Mouse (Mus musculus): ENCODE measurements around the gene Tns1. TPM values are rescaled to one million over a fixed set of nuclear protein-coding genes. Genes with fewer than 3 reads are reported as not detected.
A peak's percentile ranks its signal among the peaks of the same experiment; 100 is the strongest.

Gene Tns1
- polyA plus RNA-seq, 1 experiment = 192 TPM

DNA sequence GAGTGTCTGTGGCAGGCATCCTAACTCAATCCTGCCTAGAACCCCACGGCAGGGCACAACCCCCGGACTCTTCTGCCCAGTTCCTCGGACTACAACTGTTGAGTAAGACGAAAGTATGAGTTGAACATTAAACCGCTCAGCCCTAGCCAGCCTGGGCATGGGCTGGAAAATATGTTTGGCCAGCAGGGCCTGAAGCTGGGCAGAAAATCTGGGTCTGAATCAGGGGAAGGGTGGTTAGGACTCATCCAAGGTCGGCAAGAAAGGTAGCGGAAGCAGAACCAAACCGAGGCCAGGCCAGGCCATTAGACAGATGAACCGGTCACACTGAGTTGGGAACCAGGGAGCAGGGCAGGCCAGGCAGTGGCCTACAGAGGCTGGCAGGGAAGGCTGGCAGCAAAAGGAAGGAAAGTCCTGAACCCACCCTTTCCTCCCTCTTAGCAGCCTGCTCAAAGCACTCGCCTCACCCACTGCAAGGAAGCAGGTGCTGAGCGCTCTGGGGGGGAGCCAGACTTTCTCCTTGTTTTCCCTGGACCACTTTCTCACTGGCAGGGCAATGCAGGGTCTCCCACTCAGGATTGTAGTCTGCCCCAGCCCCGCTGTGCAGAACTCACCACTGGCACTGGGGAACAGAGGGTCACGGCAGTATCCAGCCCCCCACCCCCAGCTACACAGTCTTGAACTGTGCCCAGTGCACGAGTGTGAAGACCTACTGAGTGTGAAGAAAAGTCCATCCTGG lies 110.8 kb downstream of the Tns1 start:
- no peak for DNase-seq (ENCODE audit: low spot score)

DNA sequence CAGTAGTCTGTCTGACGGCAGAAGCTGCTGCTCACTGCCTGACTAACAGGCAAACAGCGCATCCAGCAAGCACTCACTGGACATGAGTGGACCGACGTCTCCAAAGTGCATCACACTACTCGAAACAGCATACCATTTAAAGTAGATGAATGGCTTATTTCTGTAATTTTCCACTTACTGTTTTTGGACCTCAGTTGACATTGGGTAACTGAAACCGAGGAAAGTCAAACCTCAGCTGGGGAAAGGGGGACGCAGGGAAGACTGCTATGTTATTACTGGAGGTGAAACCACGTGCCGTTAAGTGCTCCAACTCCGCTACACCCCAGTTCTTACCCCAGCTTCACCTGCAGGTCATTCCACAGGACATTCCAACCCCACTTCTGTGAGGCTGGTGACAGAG lies 111.5 kb downstream of the Tns1 start:
- no peak for DNase-seq (ENCODE audit: low spot score)

DNA sequence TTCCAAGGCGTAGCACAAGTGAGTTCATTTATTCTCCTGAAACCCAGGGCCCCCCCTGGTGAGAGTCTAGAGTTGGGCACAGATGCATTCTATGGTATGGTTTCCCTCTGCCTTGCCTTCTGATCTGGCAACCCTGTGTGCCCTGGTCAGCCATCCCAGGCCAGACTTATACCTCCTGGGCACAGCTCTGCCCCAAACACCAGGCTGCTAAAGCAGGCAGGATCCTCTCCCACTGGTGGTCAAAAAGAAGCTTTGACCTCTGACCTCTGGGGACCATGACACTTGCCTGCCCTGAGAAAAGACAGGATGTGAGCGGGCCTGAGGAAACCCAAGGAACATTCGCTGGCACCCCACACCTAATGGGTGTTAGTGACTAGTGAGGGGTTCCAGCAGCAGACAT lies 114.8 kb downstream of the Tns1 start:
- no peak for DNase-seq (ENCODE audit: low spot score)

DNA sequence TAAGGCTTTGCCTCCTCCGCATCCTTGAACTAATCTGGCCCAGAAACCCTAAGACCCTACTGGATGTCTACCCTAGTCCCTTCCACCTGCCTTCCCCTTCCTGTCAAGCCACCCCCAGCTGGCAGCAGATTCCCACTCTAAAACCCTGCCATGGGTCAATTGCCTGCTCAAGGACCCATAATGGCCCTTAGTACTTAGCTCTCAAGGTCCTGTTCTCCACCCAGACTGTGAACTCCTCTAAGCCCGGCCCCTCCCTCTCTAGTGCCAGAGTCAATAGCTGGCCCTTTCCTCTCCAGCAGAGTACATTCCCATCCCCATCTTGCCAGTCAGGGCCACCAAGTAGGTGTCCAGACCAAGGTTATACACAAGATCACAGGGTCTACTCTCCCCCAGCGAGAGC lies 115.3 kb downstream of the Tns1 start:
- DNase-seq (ENCODE audit: low spot score) = no peak

DNA sequence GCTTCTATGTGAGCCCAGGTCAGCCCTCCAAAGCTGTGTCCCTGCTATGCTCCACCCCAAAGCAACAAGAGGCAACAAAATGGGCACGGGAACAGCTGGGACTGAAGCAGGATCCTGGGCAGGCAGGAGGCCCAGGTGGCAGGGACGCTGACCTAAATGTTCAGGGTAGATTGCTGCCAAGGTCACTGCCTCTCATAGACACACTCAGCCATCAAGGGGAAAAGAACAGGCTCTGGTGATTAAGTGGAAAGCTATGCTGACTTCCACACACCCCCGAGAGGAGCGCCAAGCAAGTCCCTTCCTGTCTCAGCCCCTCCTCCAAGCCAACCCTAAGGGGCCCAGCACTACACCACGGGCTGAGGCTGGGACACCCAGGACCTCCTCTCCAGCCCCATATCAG lies 115.8 kb downstream of the Tns1 start:
- DNase-seq (ENCODE audit: low spot score) = no peak

DNA sequence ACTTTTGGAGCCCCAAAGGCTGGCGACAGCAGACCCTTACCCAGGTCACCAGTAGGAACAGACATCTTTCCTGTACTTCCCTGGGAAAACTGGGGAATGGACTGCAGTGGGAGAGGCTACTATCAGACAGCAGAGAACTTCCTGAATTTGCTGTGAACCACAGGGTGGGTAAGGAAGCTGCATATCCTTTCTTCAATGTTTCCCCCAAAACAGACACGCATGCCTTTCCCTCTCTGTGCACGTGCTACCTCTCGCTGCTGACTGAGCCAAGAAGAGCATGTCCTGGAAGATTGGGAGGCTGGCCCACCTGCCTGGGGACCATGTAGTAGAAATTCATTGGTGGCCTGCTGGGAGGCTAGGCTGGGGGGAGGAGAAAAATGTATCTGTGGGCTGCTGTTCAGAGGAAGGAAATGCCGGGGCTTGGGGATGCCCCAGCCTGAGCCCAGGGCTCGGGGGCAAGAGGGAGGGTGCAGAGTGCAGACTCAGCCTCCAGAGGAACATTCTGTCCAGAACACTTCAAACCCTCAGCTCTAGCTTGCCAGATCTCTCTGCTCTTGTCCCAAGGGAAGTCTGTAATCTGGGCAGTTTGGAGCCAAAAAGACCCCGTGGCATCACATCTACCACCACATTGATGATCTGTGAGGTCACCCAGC lies 116.7 kb downstream of the Tns1 start:
- DNase-seq (ENCODE audit: low spot score) = no peak

DNA sequence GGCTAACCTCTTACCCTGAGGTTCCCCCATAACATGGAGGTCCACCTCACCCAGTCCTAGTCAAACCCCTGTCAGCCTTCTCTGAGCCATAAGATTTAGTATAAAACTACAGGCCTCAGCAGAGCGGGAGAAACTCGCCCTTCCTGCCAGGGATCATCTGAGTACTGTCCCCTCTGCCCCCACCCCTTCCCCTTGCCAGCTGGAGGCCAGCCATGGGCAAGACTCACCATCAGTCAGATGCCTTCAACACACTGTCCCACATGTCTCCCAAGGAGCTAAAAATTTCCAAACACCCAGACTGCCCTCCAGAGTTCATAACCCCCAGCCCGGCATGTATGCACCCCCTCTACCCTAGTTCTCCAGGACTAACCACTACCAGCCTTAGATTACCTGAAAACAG lies 119.2 kb downstream of the Tns1 start:
- DNase-seq (ENCODE audit: low spot score) = no peak

DNA sequence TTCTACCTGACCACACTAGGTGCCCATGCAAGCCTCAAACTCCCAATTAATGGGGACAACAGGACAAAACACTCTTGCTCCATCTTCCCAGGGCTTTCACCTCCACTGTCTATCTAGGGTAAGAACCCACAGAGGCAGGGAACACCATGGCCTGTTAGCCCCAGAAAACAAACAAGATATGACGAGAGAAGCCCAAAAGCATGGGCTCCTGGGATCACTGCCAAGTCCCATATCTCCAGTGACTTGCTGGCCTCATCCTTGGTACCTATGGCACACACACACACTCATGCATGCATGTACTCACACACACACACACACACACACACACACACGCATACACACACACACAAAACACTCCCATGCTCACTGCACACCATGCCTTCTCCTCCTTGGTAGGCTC lies 120.5 kb downstream of the Tns1 start:
- DNase-seq (ENCODE audit: low spot score) = no peak

DNA sequence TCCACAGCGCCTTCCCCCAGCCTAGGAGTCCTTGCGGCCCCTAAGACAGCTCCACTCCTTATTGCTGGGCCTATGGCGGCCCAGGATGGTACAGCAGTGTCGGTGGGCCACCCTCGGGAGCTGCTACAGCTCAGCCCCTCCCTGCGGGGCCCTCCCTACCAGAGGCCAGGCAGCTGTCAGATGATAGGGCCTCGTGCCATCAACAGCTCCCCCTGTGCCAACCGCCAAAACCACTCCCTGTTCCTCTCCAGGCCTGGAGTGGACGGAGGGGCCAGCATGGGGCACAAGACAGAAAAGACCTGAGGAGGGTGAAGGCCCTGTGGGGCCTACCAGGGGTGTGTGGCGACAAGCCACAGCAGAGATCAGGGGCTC lies 122.8 kb downstream of the Tns1 start:
- DNase-seq (ENCODE audit: low spot score) = no peak

DNA sequence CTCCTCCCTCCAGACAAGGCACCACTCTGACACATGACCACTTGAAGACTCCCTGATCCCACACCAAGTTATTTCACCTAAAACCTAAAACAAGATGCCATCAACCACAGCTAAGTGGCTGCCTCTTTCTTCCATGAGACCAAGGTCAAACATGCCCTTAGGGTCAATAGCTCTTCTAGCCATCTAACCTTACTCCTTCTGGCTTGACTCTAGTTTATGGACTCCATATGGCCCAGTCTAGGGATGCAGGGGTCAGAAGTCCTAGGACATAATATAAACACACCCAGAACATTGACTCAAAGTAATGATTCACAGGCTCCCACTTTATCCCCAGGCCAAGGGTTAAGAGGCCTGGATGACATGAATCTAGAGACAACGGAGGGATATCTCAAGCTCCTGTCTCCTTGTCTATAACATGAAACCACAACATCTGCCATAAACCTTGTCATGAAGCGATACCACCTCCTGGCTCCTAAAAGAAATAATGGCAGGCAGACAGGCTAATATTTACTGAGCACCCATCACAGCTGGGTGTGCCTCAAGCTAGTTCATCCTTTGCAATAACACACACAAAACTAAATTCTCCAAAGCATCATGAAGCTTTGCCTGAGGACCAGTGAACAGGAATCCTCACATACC lies 123.3 kb downstream of the Tns1 start:
- DNase-seq (ENCODE audit: low spot score) = no peak

DNA sequence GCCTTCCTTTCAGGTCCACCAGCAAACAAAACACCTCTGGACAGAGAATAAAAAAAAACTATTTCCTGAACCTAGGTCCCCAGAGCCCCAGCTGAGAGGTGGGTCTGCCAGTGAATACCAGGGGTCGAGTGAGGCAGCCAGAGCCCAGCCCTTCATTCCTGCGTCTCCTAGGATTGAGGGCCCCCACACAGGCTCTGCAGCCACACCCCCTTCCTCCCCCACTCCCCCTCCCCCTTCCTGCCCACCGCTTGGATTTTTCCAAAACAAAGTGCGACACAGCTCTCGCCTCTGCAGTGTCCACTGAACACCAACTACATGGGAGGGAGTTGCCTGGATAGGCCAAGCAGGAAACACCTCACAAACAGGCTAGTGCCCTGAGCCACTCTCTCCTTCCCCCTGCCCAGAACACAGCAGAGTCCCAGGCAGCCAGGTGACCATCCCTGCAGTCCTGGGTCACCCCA lies 124.0 kb downstream of the Tns1 start:
- DNase-seq (ENCODE audit: low spot score) = no peak

DNA sequence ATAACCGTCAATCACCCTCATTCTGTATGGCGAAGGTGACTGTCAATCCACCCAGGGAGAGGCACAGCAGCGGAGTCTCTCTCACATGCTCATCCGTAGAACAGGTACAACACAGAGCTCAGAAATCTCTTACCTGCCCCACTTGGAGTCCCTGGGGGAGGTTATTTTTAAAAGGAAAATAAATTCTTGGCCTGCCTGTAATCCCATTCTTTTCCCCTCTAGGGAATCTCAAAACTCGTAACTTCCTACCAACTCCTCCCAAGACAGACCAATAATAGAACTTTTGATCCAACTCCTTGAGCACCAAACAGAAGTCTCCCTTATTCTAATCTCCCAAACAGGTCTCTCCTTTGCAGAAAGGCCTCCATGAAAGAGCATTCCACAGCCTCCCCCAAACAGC lies 124.7 kb downstream of the Tns1 start:
- DNase-seq (ENCODE audit: low spot score) = no peak

DNA sequence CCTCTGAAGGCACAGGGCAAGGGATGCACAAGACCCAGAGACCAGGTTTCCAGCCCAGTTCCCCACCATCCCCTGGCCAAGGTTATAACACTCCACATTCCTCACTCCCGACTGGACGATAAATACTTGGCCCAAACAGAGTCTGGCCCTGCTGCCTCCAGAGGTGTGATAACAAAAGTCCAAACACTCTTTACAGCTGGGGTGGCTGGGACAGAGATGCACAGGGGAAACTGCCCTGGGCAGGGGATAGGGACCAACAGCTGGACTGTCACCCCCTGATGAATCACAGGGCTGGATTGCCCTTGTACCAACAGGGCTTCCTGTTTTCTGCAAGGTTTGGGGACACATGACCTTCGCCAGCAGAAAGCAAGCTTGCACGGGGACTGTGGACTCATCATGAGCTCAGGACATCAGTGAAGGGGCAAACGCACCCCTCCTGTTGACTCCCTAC lies 125.3 kb downstream of the Tns1 start:
- DNase-seq (ENCODE audit: low spot score) = no peak

DNA sequence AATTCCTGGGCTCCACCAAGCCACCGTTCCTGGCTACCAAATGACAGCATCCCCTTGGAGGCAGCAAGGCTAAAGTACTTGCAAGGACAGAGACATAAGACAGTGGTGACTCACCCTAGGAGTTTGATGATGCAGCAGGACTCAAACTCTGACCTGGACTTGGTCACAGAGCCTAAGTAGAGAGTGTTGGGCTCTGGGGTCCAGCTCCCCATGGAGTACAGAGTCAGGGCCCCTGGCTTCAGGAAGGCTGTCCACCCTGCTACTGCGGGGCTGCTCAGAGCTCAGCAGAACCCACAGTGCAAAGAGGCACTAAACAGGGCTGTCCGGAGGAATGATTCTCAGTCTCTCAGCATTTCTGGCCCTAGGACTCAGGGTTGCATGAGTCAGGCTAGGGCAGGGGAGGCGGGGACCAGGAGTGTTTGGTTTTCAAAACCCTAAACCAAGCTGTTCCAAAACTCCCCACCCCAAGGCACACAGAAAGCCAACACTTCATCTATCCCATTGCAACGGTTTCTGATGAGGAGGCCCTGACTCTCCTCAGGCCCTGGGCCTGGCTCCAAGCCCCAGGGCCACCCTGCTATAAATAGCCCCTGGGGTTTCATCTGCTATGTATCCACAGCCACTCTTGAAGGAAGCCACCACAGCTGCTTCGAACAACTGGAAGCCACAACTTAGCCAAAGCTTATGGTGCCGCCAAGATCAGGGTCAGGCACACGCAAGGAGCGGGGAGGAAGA lies 126.0 kb downstream of the Tns1 start:
- peak; percentile 29 for DNase-seq (ENCODE audit: low spot score)

DNA sequence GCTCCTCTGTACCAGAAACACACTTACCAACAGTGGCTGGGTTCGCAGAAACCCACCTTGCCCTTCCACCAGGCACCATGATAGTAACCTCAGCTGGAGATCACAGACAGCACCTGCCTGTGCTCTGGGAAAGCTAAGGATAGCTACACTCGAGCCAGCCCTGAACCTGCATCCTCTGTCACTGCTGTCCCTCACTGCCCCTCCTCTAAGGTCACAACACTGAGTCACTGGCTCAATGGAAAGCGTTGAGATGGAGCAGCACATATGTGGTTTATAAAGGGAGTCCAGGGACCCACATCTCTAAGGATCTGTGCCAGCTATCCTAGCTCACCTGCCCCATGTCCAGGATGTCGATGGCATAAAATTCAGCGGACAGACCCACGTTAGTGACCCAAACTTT lies 126.9 kb downstream of the Tns1 start:
- DNase-seq (ENCODE audit: low spot score) = peak; percentile 22

DNA sequence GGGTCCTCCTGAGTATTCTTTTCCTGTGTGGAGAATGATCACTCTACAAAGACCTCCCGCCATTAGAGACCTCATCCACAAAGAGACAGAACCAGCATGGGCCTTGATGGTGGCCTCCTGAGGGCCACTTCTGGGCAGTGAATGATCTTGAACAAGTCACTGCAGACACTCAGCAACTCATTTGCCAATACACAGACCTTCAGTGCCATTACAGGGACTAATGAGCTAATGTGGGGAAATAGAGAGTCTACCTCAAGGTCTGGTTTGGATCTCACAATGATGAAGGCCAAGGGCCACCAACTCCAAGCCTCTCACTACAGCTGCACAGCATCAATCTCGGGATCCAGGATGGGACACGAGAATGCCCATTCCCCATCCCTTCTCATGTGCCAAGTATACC lies 127.6 kb downstream of the Tns1 start:
- DNase-seq (ENCODE audit: low spot score) = no peak

DNA sequence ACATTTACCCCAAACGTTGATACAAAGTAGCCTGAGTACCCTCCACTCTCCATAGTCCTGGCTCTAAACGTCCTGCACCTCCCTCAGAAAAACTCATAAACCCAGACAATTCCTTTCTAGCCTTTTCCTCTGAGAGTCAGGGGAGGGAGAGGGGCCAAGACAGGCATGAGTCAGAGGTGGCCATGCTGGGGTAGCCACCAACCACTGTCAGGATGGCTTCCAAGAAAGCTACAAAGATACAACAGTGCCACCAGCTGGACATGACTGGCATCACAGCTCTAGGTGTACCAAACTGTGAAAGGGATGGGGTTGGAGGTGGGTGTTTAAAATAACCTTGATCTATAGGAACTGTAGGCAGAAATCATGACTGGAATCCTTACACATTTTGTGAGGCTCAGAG lies 128.0 kb downstream of the Tns1 start:
- no peak for DNase-seq (ENCODE audit: low spot score)

DNA sequence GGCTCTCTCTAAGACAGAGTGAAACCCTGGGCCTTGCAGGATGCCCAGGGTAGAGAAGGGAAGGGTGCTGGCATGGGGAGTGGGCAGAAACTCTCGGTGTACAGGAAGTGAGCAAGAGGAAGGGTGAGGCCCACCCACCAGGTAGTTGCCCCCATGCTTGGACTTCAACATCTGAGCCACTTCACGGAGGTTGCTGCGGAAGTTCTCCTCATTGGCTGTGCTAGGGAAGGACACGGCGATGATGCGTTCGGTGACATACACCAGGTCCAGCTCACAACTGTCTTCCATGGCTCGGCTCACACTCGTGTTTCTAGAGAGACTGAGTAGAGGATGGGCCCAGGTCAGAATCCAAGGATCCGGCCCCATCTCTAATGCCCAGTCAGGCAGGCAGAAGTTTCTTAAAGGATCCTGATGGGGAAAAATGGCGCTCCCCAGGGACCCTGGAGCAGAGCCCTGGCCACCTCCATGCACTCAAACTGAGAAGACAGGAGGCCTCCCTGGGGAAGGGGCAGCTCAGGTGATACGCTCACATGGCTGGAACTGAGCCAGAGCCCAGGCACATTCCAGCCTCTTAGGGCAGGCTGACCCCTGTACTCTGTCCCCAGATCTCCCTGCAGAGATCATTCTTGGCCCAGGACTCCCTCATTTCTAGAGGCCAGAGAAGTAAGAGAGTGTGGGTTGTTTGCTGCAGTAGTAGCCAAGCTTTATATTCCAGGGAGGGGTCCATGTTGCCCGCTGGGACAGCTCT lies 129.0 kb downstream of the Tns1 start:
- DNase-seq (ENCODE audit: low spot score) = no peak

DNA sequence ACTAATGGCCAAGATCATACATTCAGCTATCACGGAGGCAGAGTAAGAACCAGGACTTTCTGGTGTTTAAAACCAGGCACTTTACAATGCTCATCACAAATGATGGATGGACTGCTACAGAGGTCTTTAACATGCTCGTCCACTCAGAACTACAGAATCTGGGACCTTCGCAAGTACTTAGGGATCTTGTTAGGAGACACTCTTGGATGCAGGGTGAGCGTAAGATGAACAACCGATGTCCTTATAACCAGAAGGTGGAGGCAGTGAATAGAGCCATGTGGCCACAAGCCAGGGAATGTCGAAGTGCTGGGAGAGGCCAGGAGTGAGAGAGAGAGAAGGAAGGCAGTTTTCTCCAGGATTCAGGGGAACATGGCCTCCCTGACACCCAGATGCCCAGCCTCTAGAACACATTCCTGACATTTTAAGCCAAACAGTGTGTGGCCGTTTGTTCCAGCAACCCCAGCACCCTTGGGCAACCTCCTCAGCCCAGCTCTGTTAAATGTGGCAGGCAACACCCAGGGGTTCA lies 130.3 kb downstream of the Tns1 start:
- DNase-seq (ENCODE audit: low spot score) = no peak

DNA sequence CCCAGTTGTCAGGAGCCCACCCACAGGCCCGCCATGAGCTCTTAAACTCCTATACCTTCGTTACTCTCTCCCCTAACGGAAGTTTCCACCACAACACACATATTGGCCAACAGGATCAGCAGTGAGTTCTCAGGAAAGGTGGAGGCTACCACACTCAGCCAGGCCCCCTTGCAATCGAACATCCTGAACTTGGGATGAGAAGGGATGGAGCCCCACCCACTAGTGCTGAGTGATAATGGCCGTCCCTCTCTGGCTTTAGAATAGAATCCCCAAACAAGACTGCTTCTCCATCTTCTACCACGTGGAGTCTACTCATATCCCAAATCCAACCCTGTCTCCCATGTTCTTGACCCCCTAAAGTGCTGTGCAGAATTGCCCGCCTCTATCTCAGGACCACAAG lies 131.0 kb downstream of the Tns1 start:
- no peak for DNase-seq (ENCODE audit: low spot score)

DNA sequence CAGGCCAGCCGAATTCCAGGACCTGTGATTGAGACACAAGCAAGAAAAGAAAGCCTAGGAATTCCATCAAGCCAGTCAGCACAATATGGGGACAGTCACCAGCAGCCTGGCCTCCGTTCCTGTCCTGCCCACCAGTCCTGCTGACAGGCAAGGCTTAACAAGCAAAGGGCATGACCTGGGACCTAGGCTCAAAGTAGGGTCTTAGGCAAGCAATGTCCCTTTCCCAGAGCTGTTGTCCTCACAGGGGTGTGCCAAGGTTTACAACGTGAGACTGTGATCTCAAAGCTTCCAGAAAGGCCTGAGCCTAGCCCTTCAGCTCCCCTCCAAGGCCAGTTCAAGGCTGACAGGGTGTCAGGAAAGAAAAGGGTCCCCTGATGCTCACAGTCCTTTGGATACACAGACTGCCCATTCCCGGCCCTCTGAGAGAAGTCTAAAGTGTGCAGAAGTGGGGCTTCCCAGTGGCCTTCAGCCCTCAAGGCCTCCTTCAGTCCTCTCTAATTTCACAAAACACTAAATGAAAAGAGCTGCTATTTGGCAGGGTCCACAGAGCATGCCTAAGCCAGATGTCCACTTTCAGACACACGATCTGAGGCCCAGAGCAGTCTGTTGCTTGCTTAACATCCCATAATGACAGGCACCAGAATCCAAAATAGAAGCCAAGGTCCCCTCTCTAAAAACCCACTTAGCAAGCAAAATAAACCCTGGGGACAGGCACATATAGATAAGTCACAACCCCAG lies 131.9 kb downstream of the Tns1 start:
- no peak for DNase-seq (ENCODE audit: low spot score)
